Mouse (Mus musculus) R1 (cell line): ENCODE measurements around the gene Nckap1l.

Experiments
- DNase-seq: peaks from one replicate; pipeline ENCODE4 v3.0.0-alpha.2; 2018; ENCODE audit warnings: low read depth, low spot score

Gene Nckap1l

DNA sequence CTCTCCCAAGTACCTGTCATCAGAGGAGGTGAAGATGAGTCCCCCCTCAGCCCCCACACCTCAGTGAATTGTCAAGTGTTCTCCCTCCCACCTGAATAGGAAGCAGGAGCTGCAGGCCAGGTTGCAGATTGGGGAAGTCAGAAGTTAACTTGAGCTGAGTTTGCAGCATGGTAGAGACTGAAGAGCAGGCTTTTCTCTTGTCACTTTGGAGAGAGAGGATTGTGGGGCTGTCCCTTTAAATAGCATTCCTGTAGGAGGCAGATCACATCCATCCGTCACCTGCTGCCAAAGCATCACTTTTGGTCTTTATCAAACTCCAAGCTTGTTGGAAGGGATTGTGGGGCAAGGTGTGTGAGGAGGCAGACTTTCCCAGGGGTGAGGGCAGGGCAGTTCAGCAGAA lies 47.1 kb downstream of the Nckap1l start:
- DNase-seq, result no peak

DNA sequence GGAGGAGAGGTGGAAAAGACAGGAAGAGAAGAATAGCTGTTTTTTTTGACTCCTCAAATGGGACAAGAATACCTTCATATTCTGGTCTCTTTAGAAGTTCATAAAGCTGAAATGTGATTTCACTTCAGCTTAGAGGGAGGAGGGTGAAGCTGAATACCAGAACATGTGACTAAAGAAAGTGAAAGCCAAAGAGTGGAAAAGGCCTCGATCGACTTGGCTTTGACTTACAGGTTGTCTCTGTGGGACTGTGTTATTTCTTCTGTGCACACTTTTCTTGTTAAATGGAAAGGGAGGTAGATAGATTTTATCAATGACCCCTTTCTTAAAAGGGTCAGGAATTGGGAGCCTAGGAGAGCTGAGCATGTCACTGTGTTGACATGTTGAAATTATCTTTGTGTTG lies 47.6 kb downstream of the Nckap1l start:
- no peak for DNase-seq

GRCm38 (mm10) chr15:103502435-103503250 lies 49.0 kb downstream of the Nckap1l start, which contains the start of gene Pde1b:
TSS of gene Pde1b (plus strand) at chr15:103503034.
- DNase-seq, result peak; percentile 59

DNA sequence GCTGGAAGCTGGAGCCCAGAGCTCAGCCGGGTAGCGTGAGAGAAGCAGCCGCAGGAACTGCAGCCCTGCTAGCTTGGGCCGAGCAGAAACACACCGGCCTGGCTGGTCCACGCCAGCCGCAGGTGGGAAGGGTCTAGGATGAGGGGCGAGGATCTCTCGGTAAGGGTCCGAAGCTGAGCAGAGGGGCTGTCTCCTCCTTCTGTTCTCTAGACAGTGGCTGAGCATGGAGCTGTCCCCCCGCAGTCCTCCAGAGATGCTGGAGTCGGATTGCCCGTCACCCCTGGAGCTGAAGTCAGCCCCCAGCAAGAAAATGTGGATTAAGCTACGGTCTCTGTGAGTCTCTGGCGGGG lies 49.6 kb downstream of the Nckap1l start:
- peak; percentile 49 for DNase-seq

GRCm38 (mm10) chr15:103503660-103504059 lies 50.1 kb downstream of the Nckap1l start:
- DNase-seq, result peak; percentile 31

DNA sequence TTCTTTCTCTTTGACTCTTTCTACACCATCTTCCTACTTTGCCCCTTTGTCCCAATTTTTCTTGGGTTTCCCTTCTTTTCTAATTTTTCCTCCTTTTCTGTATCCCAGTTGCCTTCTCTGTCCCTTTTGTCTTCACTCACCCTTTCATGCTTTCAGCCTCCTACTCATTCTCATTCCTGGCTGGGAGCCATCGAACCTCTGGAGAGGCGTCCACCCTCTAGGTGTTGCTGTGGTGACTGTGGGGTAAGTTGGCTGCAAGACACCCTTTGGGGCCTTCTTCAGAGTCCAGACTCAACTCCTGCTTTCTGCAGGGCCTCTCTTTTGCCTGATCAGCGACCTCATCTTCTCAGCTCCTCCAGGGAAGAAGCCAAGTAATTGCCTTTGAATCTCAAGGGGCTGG lies 55.7 kb downstream of the Nckap1l start:
- DNase-seq, result no peak

GRCm38 (mm10) chr15:103511652-103512051 lies 58.1 kb downstream of the Nckap1l start:
- DNase-seq, result no peak

DNA sequence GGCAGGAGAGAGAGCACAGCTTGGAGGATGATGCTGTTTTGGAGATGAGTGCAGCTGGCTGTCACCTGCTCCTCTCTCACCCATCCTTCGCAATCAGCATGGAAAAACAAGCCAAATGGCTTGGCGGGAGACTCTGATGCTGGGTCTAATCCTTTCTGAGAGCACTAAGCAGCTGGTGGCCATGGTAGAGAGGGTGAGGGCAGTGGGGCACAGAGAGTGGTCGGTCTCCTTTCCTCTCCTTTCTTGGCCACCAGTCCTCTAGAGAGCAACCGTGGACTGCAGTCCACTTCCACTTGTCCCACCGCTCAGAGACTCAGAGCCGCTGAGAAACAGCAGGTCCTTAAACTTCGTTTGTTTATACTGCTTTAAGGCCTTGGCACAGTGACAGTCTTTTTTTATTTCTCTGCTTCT lies 60.0 kb downstream of the Nckap1l start:
- DNase-seq, result no peak

GRCm38 (mm10) chr15:103514119-103514518 lies 60.5 kb downstream of the Nckap1l start:
- DNase-seq, result peak; percentile 94

DNA sequence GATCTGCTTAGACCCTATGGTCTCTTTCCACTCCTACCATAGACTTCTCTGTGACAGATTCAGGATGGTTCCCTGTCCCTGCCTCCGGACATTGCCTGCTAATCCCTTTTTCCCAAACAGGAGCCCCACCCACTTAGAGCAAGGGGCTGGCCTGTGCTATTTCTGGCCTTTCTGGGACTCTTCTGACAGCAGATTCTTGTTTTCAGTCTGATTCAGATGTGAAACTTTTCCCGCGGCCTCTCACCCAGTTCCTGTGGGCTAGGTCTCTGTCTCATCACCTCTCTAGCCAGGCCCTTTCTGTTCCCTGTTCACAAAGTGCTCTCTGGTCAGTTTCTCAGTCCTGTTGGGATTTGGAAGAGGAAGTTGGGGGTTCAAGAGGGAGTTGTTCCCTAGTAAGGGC lies 61.3 kb downstream of the Nckap1l start:
- DNase-seq, result peak; percentile 44

DNA sequence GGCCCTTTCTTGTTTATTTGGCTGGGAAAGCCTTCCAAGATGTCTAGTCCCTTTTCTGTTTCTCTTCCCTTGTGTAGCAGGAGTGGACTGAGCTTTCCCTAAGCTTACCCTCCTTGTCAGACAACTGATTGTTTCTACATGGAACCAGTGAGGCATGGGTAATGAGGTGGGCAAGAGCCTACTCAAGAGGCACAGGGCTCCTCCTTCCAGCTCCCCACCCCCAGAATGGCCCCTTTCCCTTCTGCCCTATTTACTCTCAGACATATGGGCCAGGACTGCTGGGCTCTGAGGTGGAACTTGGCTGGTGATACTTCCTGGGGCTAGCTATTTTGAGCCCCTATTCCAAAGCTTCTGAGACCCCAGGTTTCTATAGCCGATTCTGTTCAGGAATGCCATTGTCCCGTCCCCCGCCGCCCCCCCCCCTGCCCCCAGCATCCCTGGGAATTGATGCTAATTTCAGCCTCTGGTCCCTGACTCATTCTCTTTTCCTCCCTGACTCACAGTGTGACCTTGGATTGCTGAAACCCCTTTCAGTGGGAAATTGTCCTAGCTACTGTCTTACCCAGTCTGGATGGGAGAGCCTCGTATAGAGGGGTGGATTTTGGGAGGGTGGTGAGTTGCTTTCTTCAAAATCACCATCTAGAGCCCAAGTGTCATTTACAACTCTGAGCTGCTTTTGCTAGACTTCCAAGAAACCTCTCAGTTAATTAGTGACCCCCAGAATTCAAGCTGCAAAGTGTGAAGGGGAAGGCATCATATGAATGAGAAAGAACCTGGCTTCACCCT lies 65.2 kb downstream of the Nckap1l start:
- DNase-seq, result peak; percentile 63

GRCm38 (mm10) chr15:103519386-103520378 lies 66.1 kb downstream of the Nckap1l start:
- DNase-seq, result peak; percentile 96

DNA sequence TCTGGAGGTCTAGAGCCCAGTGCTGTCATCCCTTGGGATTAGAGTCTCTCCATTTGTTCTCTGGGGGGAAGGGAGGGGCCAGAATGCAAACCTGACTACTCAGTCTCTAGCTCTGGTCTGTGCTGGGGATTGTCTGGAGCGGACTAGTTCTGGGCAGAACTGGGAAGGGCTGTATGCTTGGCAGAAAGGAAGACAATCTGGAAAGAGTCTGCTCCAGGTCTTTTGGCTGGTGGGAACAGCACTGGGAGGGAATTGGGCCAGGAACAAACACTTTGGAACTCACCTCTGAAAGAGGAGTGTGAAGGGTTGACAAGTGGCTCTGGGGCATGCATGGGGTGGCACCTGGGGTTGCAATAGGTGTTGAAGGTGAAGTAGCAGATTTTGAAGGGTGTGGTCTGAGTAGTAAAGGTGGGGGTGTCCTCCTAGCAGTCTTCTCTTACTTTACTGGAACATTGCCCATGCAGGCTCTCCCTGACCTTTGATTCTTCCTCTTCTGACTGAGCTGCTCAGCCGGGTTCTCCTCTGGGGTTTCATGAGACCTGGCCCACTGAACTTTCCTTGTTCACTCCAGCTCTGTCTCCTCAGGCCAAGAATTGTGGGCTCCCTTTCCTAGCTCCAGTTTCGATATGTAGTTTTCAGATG lies 69.0 kb downstream of the Nckap1l start:
- peak; percentile 81 for DNase-seq

DNA sequence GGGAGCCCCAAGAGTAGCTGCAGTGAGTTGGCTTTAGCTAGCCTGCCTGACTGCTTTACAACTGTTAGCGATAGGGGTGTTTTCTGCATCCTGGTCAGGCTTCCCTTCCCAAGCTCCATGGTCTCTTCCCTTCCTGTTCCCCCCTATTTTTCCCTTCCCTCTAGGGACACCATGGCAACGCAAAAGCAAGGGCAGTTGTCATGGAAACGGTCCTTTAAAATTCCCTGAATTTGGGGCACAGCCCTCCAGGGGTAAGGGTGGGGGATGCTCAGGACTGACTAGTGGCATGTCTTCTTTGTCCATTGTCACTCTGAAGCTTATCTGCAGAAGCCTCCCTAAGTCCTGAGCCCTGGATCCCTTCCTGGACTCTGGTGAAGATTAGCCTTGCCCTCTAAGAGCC lies 69.6 kb downstream of the Nckap1l start:
- DNase-seq, result peak; percentile 65

DNA sequence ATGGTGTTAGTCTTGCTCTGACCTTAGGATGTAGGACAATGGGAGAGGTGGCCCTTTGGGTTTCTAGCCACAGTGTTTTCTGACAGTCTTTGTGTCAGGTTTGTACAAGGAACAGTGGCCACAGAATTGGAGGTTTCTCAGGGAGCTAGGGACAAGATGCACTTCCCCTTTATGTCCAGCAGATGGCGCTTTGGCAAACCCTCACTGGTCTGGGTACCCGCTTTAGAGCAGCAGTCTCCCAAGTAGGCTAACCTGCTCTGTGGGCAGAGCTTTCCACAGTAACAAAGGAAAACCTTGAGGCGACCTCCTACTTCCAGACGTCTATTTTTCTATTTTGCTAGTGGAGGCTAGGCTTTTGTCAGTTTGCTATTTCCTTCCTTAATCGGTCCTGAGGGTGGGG lies 76.8 kb downstream of the Nckap1l start:
- peak; percentile 81 for DNase-seq

GRCm38 (mm10) chr15:103534054-103534620 lies 80.5 kb downstream of the Nckap1l start:
- no peak for DNase-seq

- DNase-seq, result no peak
These were observed 81.4 kb downstream of the Nckap1l start for GRCm38 (mm10) chr15:103535030-103535429.

GRCm38 (mm10) chr15:103535786-103536185 lies 82.2 kb downstream of the Nckap1l start:
- DNase-seq, result no peak

GRCm38 (mm10) chr15:103536456-103536855 lies 82.9 kb downstream of the Nckap1l start:
- no peak for DNase-seq

DNA sequence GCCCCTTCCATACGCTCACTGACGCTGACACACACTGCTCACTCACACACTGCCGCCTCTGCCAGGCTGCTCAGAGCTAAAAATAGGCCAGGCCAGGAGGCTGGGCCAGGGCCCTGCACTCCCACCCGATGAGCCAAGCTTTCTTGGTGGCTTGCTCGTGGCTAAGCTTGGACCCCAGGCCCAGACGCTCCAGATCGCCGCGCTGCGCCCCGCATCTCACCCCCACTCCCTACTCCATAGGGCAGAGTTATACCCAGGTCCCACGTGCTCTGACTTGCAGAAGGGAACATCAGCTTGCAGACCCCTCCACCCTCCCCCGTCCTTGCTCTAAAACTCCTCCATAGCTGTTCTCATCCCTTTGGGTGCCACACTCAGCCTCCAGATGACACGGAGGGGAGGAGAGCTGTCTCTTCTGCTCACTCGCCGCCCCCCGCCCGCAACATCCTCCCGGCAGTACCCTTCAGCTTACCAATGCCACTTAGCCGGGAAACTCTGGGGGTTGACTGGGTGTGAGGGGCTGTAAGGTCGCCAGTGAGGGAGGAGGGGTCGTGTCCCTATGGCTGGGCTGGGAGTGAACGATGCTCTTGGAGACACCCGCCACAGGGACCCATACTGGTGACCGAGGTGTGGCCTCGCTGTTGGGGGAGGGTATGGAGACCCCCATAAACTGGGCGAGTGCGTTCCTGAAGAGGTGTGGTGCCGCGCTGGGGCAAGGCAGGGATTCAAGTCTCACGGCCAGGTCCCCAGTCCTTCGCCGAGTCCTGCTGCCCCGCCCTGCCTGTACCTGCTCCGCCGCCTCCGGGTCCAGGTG lies 83.6 kb downstream of the Nckap1l start:
- peak; percentile 35 for DNase-seq
